Mouse (Mus musculus) midbrain, embryonic 16.5 days (tissue): ENCODE results near the gene Tek. TPM values are rescaled to one million over a fixed set of nuclear protein-coding genes. Genes with fewer than 3 reads are reported as not detected.

ENCODE experiments used
- ATAC-seq: fragments of 200-750 bp; cut with Nextera tagmentation; 2 replicates; pipeline ENCODE4 v1.8.0; 2017; ENCODE audit warnings: moderate TSS enrichment
- H3K27ac ChIP-seq: fragments of 300-500 bp; sonication (generic); 2 replicates; pipeline ENCODE4 v1.5.1; 2014; ENCODE audit warnings: mild to moderate bottlenecking, low read length, mixed read lengths
- H3K27me3 ChIP-seq: fragments of 300-500 bp; sonication (generic); 2 replicates; pipeline ENCODE4 v1.6.1; 2014; ENCODE audit warnings: low read depth, low read length, mixed read lengths; ENCODE audit not compliant: control insufficient read depth, insufficient read depth
- H3K36me3 ChIP-seq: fragments of 300-500 bp; sonication (generic); 2 replicates; pipeline ENCODE4 v1.6.1; 2014; ENCODE audit warnings: mild to moderate bottlenecking, low read length, moderate library complexity, mixed read lengths; ENCODE audit not compliant: control insufficient read depth, insufficient read depth
- H3K4me1 ChIP-seq: fragments of 300-500 bp; sonication (generic); 2 replicates; pipeline ENCODE4 v1.6.1; 2014; ENCODE audit warnings: mild to moderate bottlenecking, low read length, mixed read lengths; ENCODE audit not compliant: control insufficient read depth, insufficient read depth
- H3K4me2 ChIP-seq: fragments of 300-500 bp; sonication (generic); 2 replicates; pipeline ENCODE4 v1.6.1; 2014; ENCODE audit warnings: mild to moderate bottlenecking, low read length, mixed read lengths
- H3K4me3 ChIP-seq: fragments of 300-500 bp; sonication (generic); 2 replicates; pipeline ENCODE4 v1.5.1; 2014; ENCODE audit warnings: low read depth, mild to moderate bottlenecking, low read length, moderate library complexity, mixed read lengths
- H3K9ac ChIP-seq: fragments of 300-500 bp; sonication (generic); 2 replicates; pipeline ENCODE4 v1.6.1; 2014; ENCODE audit warnings: low read depth, low read length, mixed read lengths
- H3K9me3 ChIP-seq: fragments of 300-500 bp; sonication (generic); replicated peaks from 2 replicates; pipeline ENCODE4 v1.6.1; 2014; ENCODE audit warnings: mild to moderate bottlenecking, low read length, mixed read lengths; ENCODE audit not compliant: control insufficient read depth, poor library complexity, severe bottlenecking
- WGBS: fragments of 180-500 bp; shearing (Covaris S2); extraction: QIAGEN DNeasy Blood & Tissue Kit; methylation state at CpG from one replicate; pipeline ENCODE4 v1.1.7; 2014; 5-methylcytosine and 5-hydroxymethylcytosine counted together
- polyA plus RNA-seq: library from polyadenylated mRNA; unstranded; fragments of >200 nt; fragmentation: Nextera tagmentation; extraction: Ambion mirVana; gene quantifications from 2 replicates; pipeline ENCODE4 v1.2.1, GENCODE M21; 2015

Tek gene
- polyA plus RNA-seq, 1 experiment from 2014 or later, result 9.3 TPM

DNA sequence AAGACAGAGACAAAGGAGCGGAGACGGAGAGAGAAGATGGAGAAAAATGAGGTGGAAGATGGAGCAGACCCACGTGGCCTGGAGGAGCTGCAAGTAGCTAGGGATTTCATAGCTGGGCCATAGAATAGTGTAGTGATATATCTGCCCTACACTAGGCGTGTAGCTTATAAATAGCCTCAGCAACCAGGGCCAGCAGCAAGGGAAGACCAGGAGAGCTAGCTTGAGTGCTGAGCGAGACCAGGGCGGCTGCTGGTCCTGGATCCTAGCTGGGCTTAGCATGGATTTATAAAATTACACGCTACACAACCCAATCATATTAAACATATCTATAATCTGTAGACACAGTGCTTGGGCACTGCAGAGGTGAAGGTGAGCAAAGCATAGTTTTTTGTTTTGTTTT is 27.1 kb downstream of the Tek start:
- H3K4me3 ChIP-seq, result no peak overlapping the region
- 86% methylated on average over 7 of the region's 7 CpGs for WGBS

GRCm38 (mm10) chr4:94768624-94769023 is 29.5 kb downstream of the Tek start:
- 80% methylated on average over 3 of the region's 3 CpGs for WGBS
- Histone ChIP-seq H3K4me2 (no peak overlapping the region), H3K27ac (no peak overlapping the region), H3K27me3 (no peaks in the 10 kb centered on the region), H3K9ac (no peak overlapping the region), H3K9me3 (no peaks in the 10 kb centered on the region), H3K36me3 (no peaks in the 10 kb centered on the region), H3K4me1 (no peaks in the 10 kb centered on the region), H3K4me3 (no peak overlapping the region)
- ATAC-seq, result no peak

More for the DNA sequence above, 27.1 kb downstream of the Tek start:
- no peak overlapping the region for H3K27ac ChIP-seq
- no peak overlapping the region for H3K9ac ChIP-seq
- no peak overlapping the region for H3K4me2 ChIP-seq
- no peaks in the 10 kb centered on the region for H3K27me3 ChIP-seq
- no peaks in the 10 kb centered on the region for H3K4me1 ChIP-seq
- H3K9me3 ChIP-seq, result no peaks in the 10 kb centered on the region
- no peaks in the 10 kb centered on the region for H3K36me3 ChIP-seq
- ATAC-seq, result no peak

DNA sequence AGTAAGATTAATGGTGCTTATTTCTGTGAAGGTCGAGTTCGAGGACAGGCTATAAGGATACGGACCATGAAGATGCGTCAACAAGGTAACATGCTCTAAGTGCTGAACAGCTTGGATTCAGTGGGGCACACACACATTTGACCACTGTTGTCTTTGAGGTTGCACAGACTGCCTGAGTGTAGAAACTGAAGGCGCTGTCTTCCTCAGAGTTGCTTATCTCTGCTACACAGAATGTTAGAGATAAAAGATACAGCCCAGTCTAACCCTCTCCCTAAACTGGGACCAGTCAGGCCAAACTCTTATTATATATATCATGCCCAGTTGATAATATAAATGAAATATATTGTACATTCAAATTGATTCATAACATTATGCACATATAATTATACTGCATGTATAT is 42.0 kb downstream of the Tek start:
- no peak for ATAC-seq
- H3K4me3 ChIP-seq, result no peak overlapping the region

DNA sequence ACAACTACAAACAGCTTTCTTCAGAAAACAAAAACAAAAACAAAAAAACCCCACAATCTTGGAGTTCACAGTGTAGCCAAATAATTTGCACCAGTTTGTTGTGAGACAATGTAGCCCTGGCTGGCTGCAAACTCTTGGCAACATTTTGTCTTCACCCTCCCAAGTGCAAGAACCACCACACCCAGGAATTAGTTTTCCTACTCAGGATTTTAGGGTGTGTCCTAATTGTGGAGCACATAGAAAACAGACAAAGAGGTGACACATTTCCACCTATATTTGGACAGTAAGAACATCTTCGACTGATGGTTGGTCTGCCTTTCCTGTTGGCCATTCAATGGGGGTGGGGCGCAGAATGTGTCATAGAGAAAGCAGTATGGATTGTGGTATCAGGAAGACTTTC is 46.8 kb downstream of the Tek start:
- no peaks in the 10 kb centered on the region for H3K27me3 ChIP-seq
- H3K4me3 ChIP-seq, result no peak overlapping the region
- no peaks in the 10 kb centered on the region for H3K9me3 ChIP-seq
- no peak overlapping the region for H3K4me2 ChIP-seq
- no peaks in the 10 kb centered on the region for H3K36me3 ChIP-seq
- no peaks in the 10 kb centered on the region; the same call in 1 of the 2 replicates for H3K4me1 ChIP-seq
- no peak for ATAC-seq
- no peak overlapping the region for H3K27ac ChIP-seq
- WGBS, result 92% methylated on average over 2 of the region's 2 CpGs
- no peak overlapping the region for H3K9ac ChIP-seq

More for the DNA sequence above, 42.0 kb downstream of the Tek start:
- Histone ChIP-seq H3K4me1 (no peaks in the 10 kb centered on the region), H3K27ac (no peak overlapping the region), H3K36me3 (no peaks in the 10 kb centered on the region), H3K27me3 (no peaks in the 10 kb centered on the region), H3K9me3 (no peaks in the 10 kb centered on the region), H3K9ac (no peak overlapping the region), H3K4me2 (no peak overlapping the region)
- WGBS, result 97% methylated on average over 5 of the region's 5 CpGs

DNA sequence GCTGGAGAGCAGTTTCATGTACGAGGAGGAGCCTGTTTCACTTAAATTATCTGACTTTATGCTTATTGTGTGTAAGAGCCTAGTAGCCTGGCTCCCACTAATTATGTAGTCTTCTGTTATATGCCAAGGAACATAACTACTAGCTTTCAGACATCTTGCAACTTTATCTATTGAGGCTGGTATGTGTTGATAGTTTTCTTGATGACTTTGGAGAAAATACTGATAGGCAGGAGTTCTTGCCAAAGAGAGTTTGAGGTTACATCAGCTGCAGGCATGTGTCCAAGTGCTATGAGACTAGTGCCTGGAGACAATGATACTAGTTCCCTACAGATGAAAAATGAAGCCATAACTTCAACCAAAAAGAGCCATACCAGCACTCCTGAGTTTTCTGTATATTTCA is 64.1 kb downstream of the Tek start:
- no peak overlapping the region for H3K4me2 ChIP-seq
- no peak overlapping the region for H3K9ac ChIP-seq
- H3K27me3 ChIP-seq, result no peaks in the 10 kb centered on the region
- no peak overlapping the region for H3K27ac ChIP-seq
- H3K36me3 ChIP-seq, result no peaks in the 10 kb centered on the region
- ATAC-seq, result no peak
- H3K4me3 ChIP-seq, result no peak overlapping the region
- 78% methylated on average over 1 of the region's 1 CpGs for WGBS
- no peaks in the 10 kb centered on the region for H3K4me1 ChIP-seq
- H3K9me3 ChIP-seq, result no peaks in the 10 kb centered on the region

DNA sequence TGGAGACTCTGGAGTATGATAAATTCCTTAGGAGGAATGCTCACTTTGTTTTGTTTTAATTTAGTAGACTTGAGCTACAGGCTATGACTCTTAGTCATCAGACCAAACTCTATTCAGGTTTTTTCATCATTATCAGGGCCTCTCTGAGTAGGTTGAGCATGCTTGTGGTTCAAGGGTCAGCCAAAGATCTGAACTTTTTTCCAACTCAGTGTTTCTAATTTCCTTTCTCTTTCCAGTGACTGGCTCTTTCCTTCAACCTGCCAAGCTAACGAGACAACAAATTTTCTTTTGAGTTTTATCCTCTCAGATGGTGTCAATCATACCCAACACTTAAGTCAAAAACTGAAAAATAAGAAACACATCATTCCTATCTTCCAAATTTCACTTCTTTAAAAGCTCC is 71.5 kb downstream of the Tek start:
- Histone ChIP-seq H3K27me3 (no peaks in the 10 kb centered on the region), H3K36me3 (no peaks in the 10 kb centered on the region), H3K4me1 (no peaks in the 10 kb centered on the region), H3K4me2 (no peak overlapping the region), H3K9ac (no peak overlapping the region), H3K27ac (no peak overlapping the region), H3K4me3 (no peak overlapping the region), H3K9me3 (no peaks in the 10 kb centered on the region)
- 92% methylated on average over 1 of the region's 1 CpGs for WGBS
- no peak for ATAC-seq

- Histone ChIP-seq H3K4me3 (no peak overlapping the region), H3K4me2 (no peak overlapping the region), H3K27me3 (no peaks in the 10 kb centered on the region), H3K9ac (no peak overlapping the region), H3K4me1 (no peaks in the 10 kb centered on the region), H3K27ac (no peak overlapping the region), H3K9me3 (peaks cover 4% of the 10 kb centered on the region; the same call in 1 of the 2 replicates), H3K36me3 (no peaks in the 10 kb centered on the region)
- no peak for ATAC-seq
- WGBS, result 80% methylated on average over 1 of the region's 1 CpGs
Measured at GRCm38 (mm10) chr4:94826891-94827290, 87.8 kb downstream of the Tek start.

- Histone ChIP-seq H3K27me3 (no peaks in the 10 kb centered on the region), H3K27ac (no peak overlapping the region)
Measured at GRCm38 (mm10) chr4:94827429-94827828, 88.3 kb downstream of the Tek start.

GRCm38 (mm10) chr4:94829924-94830386 is 90.9 kb downstream of the Tek start:
- Histone ChIP-seq H3K9me3 (no peaks in the 10 kb centered on the region), H3K4me1 (no peaks in the 10 kb centered on the region), H3K27ac (no peak overlapping the region), H3K36me3 (no peaks in the 10 kb centered on the region), H3K4me2 (no peak overlapping the region), H3K4me3 (no peak overlapping the region), H3K9ac (no peak overlapping the region), H3K27me3 (no peaks in the 10 kb centered on the region)
- WGBS, result 79% methylated on average over 6 of the region's 6 CpGs
- ATAC-seq, result no peak

More at GRCm38 (mm10) chr4:94827429-94827828, 88.3 kb downstream of the Tek start:
- Histone ChIP-seq H3K9me3 (peaks cover 4% of the 10 kb centered on the region; the same call in 1 of the 2 replicates), H3K36me3 (no peaks in the 10 kb centered on the region), H3K4me1 (no peaks in the 10 kb centered on the region), H3K4me2 (no peak overlapping the region), H3K9ac (no peak overlapping the region), H3K4me3 (no peak overlapping the region)
- WGBS, result 27% methylated on average over 5 of the region's 5 CpGs
- no peak for ATAC-seq
